Mouse (Mus musculus) left cerebral cortex, adult 2 months (tissue): ENCODE measurements at regions not wholly inside any gene's neighbourhood (a gene's known extent, or its start where the extent isn't known, plus 50 kb on each side); places are given as distances from the start of the nearest gene placed in this dataset.
A peak's percentile ranks its signal among the peaks of the same experiment; 100 is the strongest.
"Not testable (repeated sequence)": the region's sequence is repeated elsewhere in the genome, so short reads cannot be mapped to it uniquely, and the experiment has no call there.

Experiments
- DNase-seq, 2 experiments: peaks; one replicate each; pipeline ENCODE4 v3.0.0; 2021 to 2022; ENCODE audit warnings: low spot score in 2 of 2, mixed read lengths in 1 of 2; ENCODE audit errors: extremely low spot score in 1 of 2
- H3K27ac ChIP-seq: fragments of 200-600 bp; 2 replicates; pipeline ENCODE4 v1.8.1; 2022
- H3K4me3 ChIP-seq: fragments of 200-600 bp; 2 replicates; pipeline ENCODE4 v1.8.1; 2022
- CTCF ChIP-seq: fragments of 200-600 bp; IDR thresholded peaks from 2 replicates; pipeline ENCODE4 v1.8.1; 2022; ENCODE audit warnings: antibody characterized with exemption, mild to moderate bottlenecking, moderate library complexity
- intact Hi-C: fragments of 180-260 bp; cut with DNase I; formaldehyde crosslinking; loops from one replicate; pipeline ENCODE4 v1.15.1; 2025

- H3K4me3 ChIP-seq = no peak overlapping the region
- no peak overlapping the region for H3K27ac ChIP-seq
- intact Hi-C loops = no loop called here
- DNase-seq = no peak
- no peak for TF ChIP-seq CTCF
Observed at GRCm38 (mm10) chr15:41984267-41984666, 1850.1 kb downstream of the 9330182O14Rik start.

- intact Hi-C loops = loop anchor here (5.0 kb wide), 2 partner anchors 721 to 926 kb away; no protein-coding TSS in a partner anchor
- no peak for DNase-seq
- TF ChIP-seq CTCF = peak; percentile 47
- Histone ChIP-seq H3K4me3 (no peak overlapping the region), H3K27ac (no peak overlapping the region)
Observed at GRCm38 (mm10) chr15:41986264-41986663, 1852.1 kb downstream of the 9330182O14Rik start.

GRCm38 (mm10) chr15:41989065-41989464, 1854.9 kb downstream of the 9330182O14Rik start:
- H3K27ac ChIP-seq = no peak overlapping the region
- no peak for DNase-seq
- intact Hi-C loops = loop anchor here (5.0 kb wide), 2 partner anchors 718 to 923 kb away; no protein-coding TSS in a partner anchor
- H3K4me3 ChIP-seq = no peak overlapping the region
- TF ChIP-seq CTCF = no peak

GRCm38 (mm10) chr15:41991816-41992215, 1857.7 kb downstream of the 9330182O14Rik start:
- TF ChIP-seq CTCF = no peak; the same call in 1 of the 2 replicates
- Histone ChIP-seq H3K4me3 (no peak overlapping the region), H3K27ac (no peak overlapping the region)
- no peak for DNase-seq
- intact Hi-C loops = no loop called here

GRCm38 (mm10) chr15:42032286-42032685, 1898.1 kb downstream of the 9330182O14Rik start:
- DNase-seq, intact Hi-C loops, H3K27ac ChIP-seq, H3K4me3 ChIP-seq: not testable (repeated sequence)

GRCm38 (mm10) chr15:42047088-42047976, 1913.2 kb downstream of the 9330182O14Rik start:
- TF ChIP-seq CTCF = no peak
- no peak overlapping the region for H3K27ac ChIP-seq
- intact Hi-C loops = no loop called here
- no peak for DNase-seq
- H3K4me3 ChIP-seq = no peak overlapping the region

- Histone ChIP-seq H3K27ac (no peak overlapping the region), H3K4me3 (no peak overlapping the region)
- intact Hi-C loops = no loop called here
- peak; percentile 10 to 12 for DNase-seq
- no peak for TF ChIP-seq CTCF
Observed at GRCm38 (mm10) chr15:42056772-42057171, 1922.6 kb downstream of the 9330182O14Rik start.

- TF ChIP-seq CTCF = no peak
- Histone ChIP-seq H3K27ac (no peak overlapping the region), H3K4me3 (no peak overlapping the region)
- DNase-seq = no peak
- intact Hi-C loops = no loop called here
Observed at GRCm38 (mm10) chr15:42068207-42068831, 1934.2 kb downstream of the 9330182O14Rik start.

- TF ChIP-seq CTCF = no peak
- Histone ChIP-seq H3K4me3 (no peak overlapping the region), H3K27ac (no peak overlapping the region)
- no peak for DNase-seq
- intact Hi-C loops = no loop called here
Observed at GRCm38 (mm10) chr15:42069072-42069471, 1934.9 kb downstream of the 9330182O14Rik start.

GRCm38 (mm10) chr15:42073486-42073885, 1939.3 kb downstream of the 9330182O14Rik start:
- Histone ChIP-seq H3K4me3 (no peak overlapping the region), H3K27ac (no peak overlapping the region)
- no peak for TF ChIP-seq CTCF
- DNase-seq = no peak
- intact Hi-C loops = no loop called here

GRCm38 (mm10) chr15:42082436-42082835, 1948.3 kb downstream of the 9330182O14Rik start:
- no peak for TF ChIP-seq CTCF
- no peak for DNase-seq
- no peak overlapping the region for H3K4me3 ChIP-seq
- no peak overlapping the region for H3K27ac ChIP-seq
- intact Hi-C loops = no loop called here

- no peak for DNase-seq
- TF ChIP-seq CTCF = no peak
- intact Hi-C loops = no loop called here
Observed at GRCm38 (mm10) chr15:42100730-42101129, 1966.6 kb downstream of the 9330182O14Rik start.

GRCm38 (mm10) chr15:42104816-42105215, 1970.7 kb downstream of the 9330182O14Rik start:
- no peak overlapping the region for H3K27ac ChIP-seq
- intact Hi-C loops = no loop called here
- no peak for TF ChIP-seq CTCF
- no peak overlapping the region for H3K4me3 ChIP-seq
- no peak for DNase-seq

More at GRCm38 (mm10) chr15:42100730-42101129, 1966.6 kb downstream of the 9330182O14Rik start:
- no peak overlapping the region for H3K27ac ChIP-seq
- H3K4me3 ChIP-seq = no peak overlapping the region
